Mouse (Mus musculus): ENCODE results near the gene Grid2ip. TPM values are rescaled to one million over a fixed set of nuclear protein-coding genes. Genes with fewer than 3 reads are reported as not detected.

Gene Grid2ip
- polyA plus RNA-seq (2015; fragmentation: Nextera tagmentation; extraction: Ambion mirVana): 0.54 TPM in 1 of 2 replicates, not detected in the other

DNA sequence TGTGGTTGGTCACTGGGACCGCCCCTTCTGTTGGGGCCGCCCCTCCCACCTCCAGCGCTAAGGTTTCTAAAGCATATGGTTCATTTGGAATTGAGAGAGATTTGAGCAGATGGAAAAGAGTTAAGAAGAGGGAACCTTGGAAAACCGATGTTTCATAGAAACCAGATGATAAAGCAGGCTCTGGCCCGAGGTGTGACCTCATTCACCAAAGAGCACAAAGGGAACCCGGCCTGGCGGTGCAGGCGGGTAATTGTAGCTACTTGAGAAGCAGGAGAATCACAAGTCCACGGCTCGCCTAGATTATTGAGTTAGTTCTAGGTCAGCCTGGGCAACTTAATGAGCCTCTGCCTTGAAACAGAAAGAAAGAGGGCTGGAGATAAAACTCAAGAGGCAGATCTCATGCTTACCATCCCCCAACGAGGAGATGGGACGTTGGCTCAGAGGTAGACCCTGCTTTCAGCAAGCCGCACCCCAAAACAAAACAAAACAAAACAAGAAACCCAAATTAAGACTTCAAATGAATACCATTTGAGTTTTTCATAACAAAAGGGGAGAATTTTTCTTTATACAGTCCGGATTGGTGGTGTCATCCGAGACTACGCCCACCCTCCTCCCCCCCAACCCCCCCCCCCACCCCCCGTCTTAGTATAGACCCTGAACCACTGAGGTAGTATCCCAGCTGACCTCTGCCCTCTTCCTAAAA is at the start of gene Grid2ip:
Grid2ip (plus strand) TSS at position 653 of the 703 bp plus-strand sequence.
- peaks cover 6% of the 10 kb centered on the region for H3K4me1 ChIP-seq (replicated peaks)
- H3K4me3 ChIP-seq: peak within 1 kb of the TSS; percentile 15
- WGBS: 15% methylated on average over 17 of the region's 17 CpGs
- H3K9ac ChIP-seq: peak within 1 kb of the TSS; percentile 12; the same call in 1 of the 2 replicates
- H3K36me3 ChIP-seq: no peaks in the 10 kb centered on the region
- H3K27me3 ChIP-seq: peaks cover 38% of the 10 kb centered on the region
- peaks cover 3% of the 10 kb centered on the region; the same call in 1 of the 2 replicates for H3K9me3 ChIP-seq
- H3K4me2 ChIP-seq: peak within 1 kb of the TSS; percentile 46
- ATAC-seq (ENCODE audit: low read depth): no peak
- no peak within 1 kb of the TSS for H3K27ac ChIP-seq (replicated peaks)

DNA sequence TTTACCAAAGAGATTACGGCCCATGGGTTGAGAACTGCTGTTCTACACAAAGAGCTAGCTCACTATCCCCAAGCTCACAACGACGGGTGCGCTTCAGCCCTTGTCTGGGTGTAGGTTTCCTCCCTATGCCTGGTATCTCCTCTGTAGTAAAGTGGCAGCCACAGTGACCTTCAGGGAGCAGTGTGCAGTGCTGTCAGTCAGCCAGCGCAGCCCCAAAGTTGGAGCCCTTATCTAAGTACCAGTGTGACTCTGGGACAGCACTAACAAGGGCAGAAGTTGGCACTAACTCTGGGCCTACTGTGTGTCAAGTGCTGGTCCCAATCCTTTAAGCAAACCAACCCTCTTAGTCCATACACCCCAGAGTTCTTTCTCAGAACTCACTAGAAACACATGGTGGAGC is 48.3 kb upstream of the Grid2ip start:
- Histone ChIP-seq H3K27me3 (no peaks in the 10 kb centered on the region), H3K27ac (replicated peaks) (no peak overlapping the region), H3K4me3 (no peak overlapping the region), H3K9me3 (no peaks in the 10 kb centered on the region), H3K36me3 (peaks cover 91% of the 10 kb centered on the region), H3K4me2 (no peak overlapping the region), H3K9ac (no peak overlapping the region), H3K4me1 (replicated peaks) (peaks cover 58% of the 10 kb centered on the region)
- 97% methylated on average over 5 of the region's 5 CpGs for WGBS
- ATAC-seq (ENCODE audit: low read depth): no peak

DNA sequence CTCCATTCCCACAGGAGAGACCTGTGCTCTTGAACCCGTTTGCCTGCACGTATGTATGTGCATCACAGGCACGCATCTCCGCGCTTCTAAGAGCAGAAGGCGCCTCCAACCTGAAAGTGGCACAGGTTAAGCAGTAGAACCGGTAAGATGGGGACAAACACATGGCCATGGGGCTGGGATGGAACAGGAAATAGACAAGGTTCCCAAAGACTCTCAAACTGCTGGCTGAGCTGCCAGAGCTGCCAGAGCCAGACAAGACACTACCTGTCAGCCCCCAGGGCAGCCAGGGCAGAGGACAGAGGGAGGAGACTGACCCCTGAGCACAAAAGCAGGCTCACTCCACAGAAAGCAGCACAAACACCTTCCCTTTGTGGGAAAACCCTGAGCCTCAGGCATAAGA is 47.2 kb upstream of the Grid2ip start:
- Histone ChIP-seq H3K4me3 (no peak overlapping the region), H3K9ac (no peak overlapping the region), H3K9me3 (no peaks in the 10 kb centered on the region), H3K27me3 (no peaks in the 10 kb centered on the region), H3K4me1 (replicated peaks) (peaks cover 57% of the 10 kb centered on the region), H3K36me3 (peaks cover 82% of the 10 kb centered on the region), H3K4me2 (no peak overlapping the region), H3K27ac (replicated peaks) (no peak overlapping the region)
- 96% methylated on average over 7 of the region's 7 CpGs for WGBS
- no peak for ATAC-seq (ENCODE audit: low read depth)

DNA sequence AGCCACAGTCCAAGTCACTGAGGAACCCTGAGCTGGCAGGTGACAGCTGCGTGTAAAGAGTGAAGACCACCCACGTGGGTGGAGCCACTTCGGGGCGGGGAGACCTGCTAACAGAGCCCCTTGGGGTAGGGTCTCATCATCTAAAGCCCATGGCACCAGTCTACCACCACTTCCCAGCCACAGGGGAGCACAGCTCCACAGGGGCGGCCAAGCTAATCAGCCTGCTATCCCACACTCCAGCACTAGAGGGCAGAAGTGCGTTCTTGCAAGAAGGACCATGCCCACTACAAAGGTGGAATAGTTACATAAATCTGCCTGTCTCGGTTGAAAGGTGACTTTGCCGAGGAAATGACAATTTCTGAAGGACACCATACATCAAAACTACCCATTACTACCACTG is 45.3 kb upstream of the Grid2ip start:
- H3K36me3 ChIP-seq: peaks cover 75% of the 10 kb centered on the region
- H3K4me2 ChIP-seq: no peak overlapping the region
- no peaks in the 10 kb centered on the region for H3K9me3 ChIP-seq
- WGBS: 59% methylated on average over 8 of the region's 8 CpGs
- no peak for ATAC-seq (ENCODE audit: low read depth)
- no peak overlapping the region for H3K9ac ChIP-seq
- no peaks in the 10 kb centered on the region for H3K27me3 ChIP-seq
- H3K27ac ChIP-seq (replicated peaks): no peak overlapping the region
- no peak overlapping the region for H3K4me3 ChIP-seq
- H3K4me1 ChIP-seq (replicated peaks): peaks cover 55% of the 10 kb centered on the region

DNA sequence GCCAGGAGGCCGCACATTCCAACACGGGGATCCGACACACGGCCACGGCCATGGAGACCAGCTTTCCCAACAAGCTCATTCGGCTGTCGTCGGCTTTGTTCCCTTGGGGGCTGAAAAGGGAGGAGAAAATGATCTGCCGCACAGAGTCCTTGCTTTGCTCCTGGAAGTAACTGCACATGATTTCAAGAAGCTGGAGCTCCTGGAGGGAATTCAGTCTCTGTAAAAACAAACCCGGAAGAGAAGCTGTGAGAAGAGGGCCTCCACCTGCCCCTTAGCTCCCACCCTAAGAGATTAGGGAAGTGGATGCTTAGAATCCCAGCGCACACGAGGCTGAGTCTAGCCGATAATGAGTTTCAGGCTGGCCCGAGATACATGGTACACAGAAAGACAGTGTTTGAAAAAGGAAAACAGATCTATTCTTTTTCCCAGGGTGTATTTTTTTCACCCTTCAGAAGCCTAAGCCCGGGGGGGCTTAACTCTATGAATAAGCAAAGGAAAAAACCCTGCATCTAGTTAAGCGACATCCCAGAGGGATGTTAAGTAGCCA is 42.9 kb upstream of the Grid2ip start:
- Histone ChIP-seq H3K4me3 (peak overlapping the region; percentile 93), H3K4me2 (peak overlapping the region; percentile 94), H3K27me3 (no peaks in the 10 kb centered on the region), H3K27ac (replicated peaks) (peak overlapping the region; percentile 98), H3K4me1 (replicated peaks) (peaks cover 46% of the 10 kb centered on the region), H3K9ac (peak overlapping the region; percentile 95), H3K9me3 (no peaks in the 10 kb centered on the region), H3K36me3 (peaks cover 75% of the 10 kb centered on the region)
- no peak; the same call in 1 of the 2 replicates for ATAC-seq (ENCODE audit: low read depth)
- WGBS: 3% methylated on average over 16 of the region's 16 CpGs

DNA sequence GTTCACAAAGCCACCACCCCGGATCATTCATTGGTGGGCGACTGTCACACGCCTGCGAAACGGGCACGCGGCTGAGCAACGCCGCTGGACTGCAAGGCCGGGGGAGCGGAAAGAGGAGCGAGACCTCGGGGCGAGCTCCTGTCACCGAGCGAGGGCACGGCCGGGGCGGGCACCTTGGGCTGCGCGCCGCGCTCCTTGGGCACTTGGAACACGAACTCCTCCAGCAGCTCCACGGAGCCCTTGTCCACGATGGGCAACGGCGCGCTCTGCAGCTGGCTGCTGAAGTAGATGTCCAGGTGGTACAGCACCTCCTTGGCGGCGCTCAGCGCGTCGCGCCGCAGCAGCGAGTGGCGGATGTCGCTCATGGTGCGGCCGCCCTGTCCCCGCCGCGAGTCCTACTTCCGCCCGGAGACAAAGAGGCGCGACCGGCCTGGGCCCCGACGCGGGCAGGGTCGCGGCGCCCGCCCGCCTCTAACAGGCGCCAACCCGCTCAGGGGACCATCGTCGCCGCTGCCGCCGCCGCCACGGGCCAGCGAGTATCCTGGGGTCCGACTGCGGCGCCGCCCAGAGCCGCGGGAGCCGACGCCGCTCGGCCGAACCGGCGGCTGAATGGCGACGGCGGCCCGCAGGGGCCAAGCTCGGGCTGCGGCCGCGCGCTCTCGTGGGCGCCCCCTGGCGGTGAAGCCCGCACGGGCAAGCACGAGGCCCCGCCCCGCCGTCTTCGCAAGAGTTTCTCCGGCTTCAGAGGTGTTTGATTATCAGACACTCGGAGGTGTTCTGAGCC is 42.2 kb upstream of the Grid2ip start, which contains the start of gene E130309D02Rik:
E130309D02Rik (minus strand) TSS at position 631 of the 784 bp plus-strand sequence.
- under 1% methylated on average over 94 of the region's 101 CpGs for WGBS
- peaks cover 46% of the 10 kb centered on the region for H3K4me1 ChIP-seq (replicated peaks)
- H3K36me3 ChIP-seq: peaks cover 74% of the 10 kb centered on the region
- peak within 1 kb of the TSS; percentile 94 for H3K4me2 ChIP-seq
- ATAC-seq (ENCODE audit: low read depth): peak; percentile 84
- H3K9ac ChIP-seq: peak within 1 kb of the TSS; percentile 95
- H3K4me3 ChIP-seq: peak within 1 kb of the TSS; percentile 93
- H3K27me3 ChIP-seq: no peaks in the 10 kb centered on the region
- peak within 1 kb of the TSS; percentile 98 for H3K27ac ChIP-seq (replicated peaks)
- no peaks in the 10 kb centered on the region for H3K9me3 ChIP-seq

DNA sequence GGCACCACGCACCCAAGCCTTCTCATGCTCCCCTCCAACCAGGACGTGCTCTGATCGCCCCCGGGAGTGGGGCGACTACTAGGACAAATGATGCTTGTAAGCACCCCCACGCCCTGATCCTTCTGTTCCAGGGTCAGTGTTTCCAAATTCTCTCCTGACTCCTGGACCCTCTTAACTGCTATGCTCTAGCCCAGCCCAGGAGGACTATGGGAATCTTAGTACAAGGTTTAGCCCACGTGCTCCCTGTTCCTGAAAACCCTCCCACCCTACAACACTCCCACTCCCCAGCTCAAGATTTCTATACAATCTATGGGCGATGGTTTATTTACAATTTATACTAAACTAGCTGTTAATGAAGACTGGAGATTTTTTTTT is 41.6 kb upstream of the Grid2ip start:
- Histone ChIP-seq H3K4me3 (peak overlapping the region; percentile 93), H3K36me3 (peaks cover 74% of the 10 kb centered on the region), H3K9ac (peak overlapping the region; percentile 95), H3K9me3 (no peaks in the 10 kb centered on the region), H3K4me1 (replicated peaks) (peaks cover 41% of the 10 kb centered on the region), H3K27me3 (no peaks in the 10 kb centered on the region), H3K4me2 (peak overlapping the region; percentile 94), H3K27ac (replicated peaks) (peak overlapping the region; percentile 98; the same call in 1 of the 2 replicates)
- no peak for ATAC-seq (ENCODE audit: low read depth)
- WGBS: 16% methylated on average over 8 of the region's 8 CpGs

DNA sequence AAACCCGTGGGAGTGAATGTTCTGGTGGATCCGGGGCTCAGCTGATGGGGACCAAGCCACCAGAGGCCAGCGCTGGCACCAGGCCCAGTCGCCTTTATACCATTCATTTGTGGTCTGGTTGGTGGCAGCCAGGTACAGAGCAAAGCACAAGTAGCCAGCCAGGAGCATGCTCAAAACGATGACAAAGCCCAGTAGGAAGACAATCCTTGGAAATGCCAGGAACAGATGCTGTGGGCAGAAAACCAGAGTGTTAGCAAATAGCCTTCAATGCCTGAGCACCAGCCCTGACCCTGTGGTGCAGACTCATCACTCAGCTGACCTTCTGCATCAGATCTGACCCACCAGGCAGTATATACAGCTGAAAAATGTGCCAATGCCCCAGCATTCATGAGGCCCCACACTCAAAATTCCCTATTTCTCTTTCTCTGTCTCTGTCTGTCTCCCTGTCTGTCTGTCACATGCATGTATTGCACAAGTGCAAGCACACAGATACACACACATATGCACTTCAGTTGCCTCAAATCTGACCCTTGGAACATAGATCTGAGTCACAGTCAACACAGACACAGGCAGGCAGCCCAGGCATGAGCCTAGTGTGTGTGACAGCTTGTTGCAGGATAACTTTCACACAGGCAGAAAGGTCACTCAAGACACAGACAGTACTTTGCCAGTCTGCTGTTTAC is 40.4 kb upstream of the Grid2ip start:
- peaks cover 73% of the 10 kb centered on the region for H3K36me3 ChIP-seq
- no peak for ATAC-seq (ENCODE audit: low read depth)
- WGBS: 93% methylated on average over 5 of the region's 5 CpGs

DNA sequence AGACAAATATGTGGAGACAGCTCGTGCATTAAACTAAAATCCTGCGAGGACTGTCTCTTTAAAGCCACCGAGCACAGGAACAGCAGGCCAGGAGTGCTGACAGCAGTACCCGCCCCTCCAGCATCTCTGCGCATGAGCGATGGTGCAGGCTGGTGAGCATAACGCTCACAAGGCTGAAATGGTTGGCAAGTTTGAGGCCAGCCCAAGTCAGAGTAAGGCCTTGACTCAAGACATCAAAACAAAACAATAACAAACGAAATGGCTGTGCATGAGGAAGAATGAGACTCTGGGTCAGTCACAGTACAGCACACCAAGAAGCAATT is 39.9 kb upstream of the Grid2ip start:
- no peak for ATAC-seq (ENCODE audit: low read depth)
- Histone ChIP-seq H3K9ac (no peak overlapping the region), H3K4me2 (no peak overlapping the region), H3K27ac (replicated peaks) (no peak overlapping the region), H3K9me3 (no peaks in the 10 kb centered on the region), H3K27me3 (no peaks in the 10 kb centered on the region), H3K4me3 (no peak overlapping the region), H3K36me3 (peaks cover 73% of the 10 kb centered on the region), H3K4me1 (replicated peaks) (peaks cover 24% of the 10 kb centered on the region)
- 90% methylated on average over 8 of the region's 8 CpGs for WGBS

More for the DNA sequence above, 40.4 kb upstream of the Grid2ip start:
- Histone ChIP-seq H3K9me3 (no peaks in the 10 kb centered on the region), H3K9ac (no peak overlapping the region), H3K27ac (replicated peaks) (no peak overlapping the region), H3K4me3 (no peak overlapping the region), H3K4me2 (no peak overlapping the region), H3K4me1 (replicated peaks) (peaks cover 29% of the 10 kb centered on the region), H3K27me3 (no peaks in the 10 kb centered on the region)

DNA sequence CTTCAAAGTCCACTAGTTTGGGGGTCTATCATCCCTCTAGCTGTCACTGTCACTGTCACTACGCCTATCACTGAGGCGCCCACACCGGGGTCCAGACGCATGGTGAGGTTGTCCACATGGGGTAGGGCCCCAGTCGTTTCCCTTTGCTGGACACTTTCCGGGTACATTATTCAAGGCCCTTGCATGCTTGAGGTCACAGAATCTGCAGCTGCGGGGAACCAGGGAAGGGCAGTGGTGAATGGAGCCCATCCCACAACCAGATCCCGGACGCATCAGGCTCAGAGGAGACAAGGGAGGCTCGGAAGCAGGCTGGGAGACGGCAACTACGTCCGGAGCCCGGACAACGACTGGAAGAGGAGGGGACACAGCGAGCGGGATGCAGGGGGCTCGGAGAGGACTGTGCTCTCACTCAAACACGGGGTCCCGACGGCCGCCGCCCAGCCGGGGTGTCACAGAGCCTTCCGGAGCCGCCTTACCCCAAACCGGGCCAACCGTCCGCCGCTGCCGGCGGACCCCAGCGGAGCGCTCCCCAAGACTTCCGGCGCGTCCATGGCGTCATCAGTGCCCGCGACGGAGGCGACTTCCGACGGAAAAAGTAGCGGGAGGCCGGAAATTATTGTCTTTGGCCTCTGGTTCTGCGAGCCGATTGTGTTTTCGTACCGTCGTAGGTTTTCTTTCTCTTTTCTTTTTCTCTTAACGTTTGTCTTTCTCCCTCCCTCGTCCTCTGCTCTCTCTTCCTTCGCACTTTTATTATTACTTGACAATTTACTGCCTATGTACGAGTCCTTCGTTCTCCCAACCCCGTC is 28.2 kb upstream of the Grid2ip start, which contains the start of gene Zdhhc4:
Zdhhc4 (minus strand) TSS at position 567 of the 806 bp plus-strand sequence.
- ATAC-seq (ENCODE audit: low read depth): peak; percentile 72
- peak within 1 kb of the TSS; percentile 75 for H3K4me2 ChIP-seq
- no peaks in the 10 kb centered on the region for H3K9me3 ChIP-seq
- H3K9ac ChIP-seq: peak within 1 kb of the TSS; percentile 91
- peak within 1 kb of the TSS; percentile 76 for H3K27ac ChIP-seq (replicated peaks)
- peak within 1 kb of the TSS; percentile 89 for H3K4me3 ChIP-seq
- H3K36me3 ChIP-seq: peaks cover 34% of the 10 kb centered on the region
- H3K4me1 ChIP-seq (replicated peaks): peaks cover 23% of the 10 kb centered on the region
- WGBS: under 1% methylated on average over 57 of the region's 57 CpGs
- no peaks in the 10 kb centered on the region for H3K27me3 ChIP-seq

DNA sequence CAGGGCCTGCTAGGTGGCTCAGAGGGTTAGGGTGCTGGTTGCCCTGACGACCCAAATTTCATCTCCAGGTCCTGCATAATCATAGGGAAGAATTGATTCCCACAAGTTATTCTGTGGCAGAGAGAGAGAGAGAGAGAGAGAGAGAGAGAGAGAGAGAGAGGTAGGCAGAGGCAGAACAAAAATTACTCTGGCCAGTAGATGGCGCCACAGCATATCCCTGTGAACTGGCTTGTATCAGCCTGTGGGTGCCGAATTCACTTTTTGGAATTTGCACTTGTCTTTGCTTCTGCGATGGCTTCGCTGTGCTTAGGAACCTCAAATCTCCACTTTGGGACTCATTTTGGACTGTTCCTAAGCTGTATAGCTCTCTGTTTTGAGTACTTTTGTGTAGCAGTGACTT is 23.3 kb upstream of the Grid2ip start:
- Histone ChIP-seq H3K4me2 (no peak overlapping the region), H3K9ac (peak overlapping the region; percentile 34; the same call in 1 of the 2 replicates), H3K27ac (replicated peaks) (no peak overlapping the region), H3K4me1 (replicated peaks) (peaks cover 8% of the 10 kb centered on the region), H3K36me3 (0 out of 2 replicates have a peak, but pooled peaks cover 3% of the 10 kb centered on the region), H3K9me3 (no peaks in the 10 kb centered on the region), H3K4me3 (no peak overlapping the region), H3K27me3 (peaks cover 15% of the 10 kb centered on the region)
- no peak for ATAC-seq (ENCODE audit: low read depth)
- 15% methylated on average over 5 of the region's 5 CpGs for WGBS
